Mouse (Mus musculus): ENCODE measurements at regions not wholly inside any gene's neighbourhood (a gene's known extent, or its start where the extent isn't known, plus 50 kb on each side); places are given as distances from the start of the nearest gene placed in this dataset.

DNA sequence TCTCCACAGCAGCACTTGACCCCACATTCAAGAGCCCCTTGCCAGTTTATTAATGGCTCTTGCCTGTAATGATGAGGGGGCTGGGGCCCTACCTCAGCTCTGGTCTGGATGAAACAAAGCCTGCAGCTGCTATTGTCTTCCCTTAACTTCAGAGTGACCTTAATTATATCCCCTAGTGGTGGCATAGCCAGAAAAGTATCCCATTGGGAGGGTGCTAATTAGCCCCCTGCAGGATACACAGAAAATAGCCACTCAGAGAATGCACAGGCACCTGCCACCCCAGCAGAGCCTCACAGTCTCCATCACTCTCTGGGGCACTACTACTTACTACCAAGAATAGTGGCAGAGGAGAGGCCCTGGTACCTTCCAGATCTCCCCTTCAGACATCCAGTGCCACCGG is 150.0 kb downstream of the Zfp706 start:
- no peak for DNase-seq (ENCODE audit: low spot score in 2 of 2)

DNA sequence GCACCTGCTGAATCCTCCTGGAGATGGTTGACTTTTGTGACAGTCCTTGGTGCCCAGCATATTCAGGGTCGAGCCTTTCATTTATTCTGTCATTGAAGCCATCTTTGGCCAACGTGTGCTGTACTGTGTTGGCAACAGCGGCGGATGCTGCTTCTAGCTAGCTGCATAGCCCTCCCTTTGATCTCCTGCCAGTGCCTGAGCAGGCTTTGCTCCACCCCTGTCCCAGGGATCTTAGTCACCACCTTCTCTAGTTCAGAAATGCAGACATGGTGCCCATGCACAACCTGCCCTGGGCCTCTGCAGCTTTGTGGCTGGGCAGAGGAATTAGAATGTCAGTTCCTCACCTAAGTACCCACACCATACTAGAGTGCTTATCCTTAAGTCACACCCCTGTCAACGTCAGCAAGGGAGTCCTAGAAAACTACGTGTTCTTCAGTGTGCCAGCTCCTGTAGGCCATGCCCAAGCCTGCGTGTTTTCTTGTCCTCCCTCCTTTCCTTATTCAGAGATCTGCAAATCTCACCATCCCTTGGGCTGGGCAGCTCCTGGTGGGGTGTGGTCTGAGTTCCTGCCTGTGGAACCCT is 151.9 kb downstream of the Zfp706 start:
- no peak for DNase-seq (ENCODE audit: low spot score in 2 of 2)

DNA sequence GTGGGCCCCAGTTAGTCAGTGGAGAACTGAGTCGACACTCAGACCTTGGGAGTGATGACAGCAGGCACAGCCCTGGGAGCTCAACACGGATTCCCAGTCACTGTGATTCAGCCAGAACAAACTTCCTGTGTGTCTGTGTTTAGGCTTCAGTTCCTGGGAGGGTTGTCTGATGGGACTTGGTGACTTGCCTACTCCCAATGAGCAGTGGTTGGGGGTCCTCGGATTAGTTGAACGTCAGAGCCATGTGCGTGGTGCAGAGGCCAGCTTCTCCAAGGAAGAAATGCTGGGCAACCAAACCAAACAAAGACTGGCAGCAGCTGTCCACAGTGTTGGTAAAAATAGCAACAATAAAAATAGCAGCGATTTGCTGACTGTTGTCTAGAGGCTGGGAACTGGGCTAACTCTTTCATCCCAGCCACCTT is 152.7 kb downstream of the Zfp706 start:
- no peak for DNase-seq (ENCODE audit: low spot score in 2 of 2)

DNA sequence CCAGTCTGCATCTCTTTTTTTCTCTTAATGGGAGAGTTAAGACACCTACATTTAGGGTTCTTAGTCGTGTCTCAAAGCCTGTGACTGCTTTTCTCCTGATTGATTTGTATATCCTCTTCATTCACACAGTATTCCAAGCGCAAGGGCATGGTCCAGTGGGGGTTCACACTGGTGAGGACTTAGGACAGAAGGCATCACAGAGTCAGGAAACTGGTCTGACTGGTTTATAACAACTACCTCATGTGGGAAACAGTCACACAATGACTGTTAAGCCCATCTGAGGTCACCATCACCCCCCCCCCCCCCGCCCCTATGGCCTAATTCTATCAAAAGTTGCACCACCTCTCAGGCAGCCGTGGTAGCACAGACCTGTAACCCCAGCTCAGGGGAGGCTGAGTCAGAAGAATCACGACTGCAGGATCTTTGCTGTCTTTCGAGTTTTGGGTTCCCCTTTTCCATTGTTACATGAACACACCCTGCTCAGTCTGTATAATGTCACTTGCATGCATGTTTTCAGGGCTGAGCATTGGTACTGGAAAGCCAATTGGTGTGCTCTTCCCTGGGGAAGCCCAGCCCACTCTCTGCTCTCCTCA is 155.2 kb downstream of the Zfp706 start:
- DNase-seq (ENCODE audit: low spot score in 2 of 2): no peak

DNA sequence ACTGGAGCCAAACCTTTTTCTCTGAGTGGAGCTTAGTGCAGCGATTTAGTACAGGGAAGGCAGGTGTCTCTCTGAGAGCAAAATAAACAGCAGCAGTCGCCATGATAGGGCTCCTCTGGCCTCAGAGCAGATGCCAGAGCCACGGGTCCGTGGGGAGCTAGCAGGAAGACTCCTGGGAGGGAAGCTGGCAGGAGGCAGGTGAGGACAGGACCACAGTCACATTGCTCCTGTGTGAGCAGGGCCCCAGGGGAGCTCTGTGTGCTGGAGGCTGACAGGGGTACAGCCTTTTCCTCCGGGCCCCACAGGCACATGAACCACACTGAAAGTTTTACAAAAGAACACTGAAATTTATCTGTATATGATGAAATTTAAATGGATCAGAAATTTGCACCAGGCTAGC is 159.3 kb downstream of the Zfp706 start:
- no peak for DNase-seq (ENCODE audit: low spot score in 2 of 2)

DNA sequence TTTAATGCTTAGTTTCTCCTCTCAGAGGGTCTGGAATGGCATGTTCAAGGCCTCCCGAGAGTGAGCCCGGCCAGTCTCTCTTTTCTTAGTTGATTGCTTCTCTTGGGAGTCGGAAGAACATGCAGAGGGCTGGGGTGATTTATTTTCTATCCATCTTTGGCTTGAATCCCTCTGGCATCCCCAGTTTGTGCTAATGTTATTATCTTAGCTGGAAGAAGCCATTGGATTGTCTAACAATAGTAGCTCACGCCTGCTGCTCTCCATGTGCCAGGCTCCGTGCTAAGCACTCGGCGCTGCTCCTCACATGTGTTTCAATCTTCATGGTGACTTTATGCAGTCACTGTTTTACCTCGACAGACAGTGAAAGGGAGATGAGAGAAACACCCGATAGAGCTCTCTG is 160.8 kb downstream of the Zfp706 start:
- no peak for DNase-seq (ENCODE audit: low spot score in 2 of 2)

Measured in right cerebral cortex, adult 2 months (tissue).